Mouse (Mus musculus): Measurements from ENCODE around the gene Plcl1.

DNA sequence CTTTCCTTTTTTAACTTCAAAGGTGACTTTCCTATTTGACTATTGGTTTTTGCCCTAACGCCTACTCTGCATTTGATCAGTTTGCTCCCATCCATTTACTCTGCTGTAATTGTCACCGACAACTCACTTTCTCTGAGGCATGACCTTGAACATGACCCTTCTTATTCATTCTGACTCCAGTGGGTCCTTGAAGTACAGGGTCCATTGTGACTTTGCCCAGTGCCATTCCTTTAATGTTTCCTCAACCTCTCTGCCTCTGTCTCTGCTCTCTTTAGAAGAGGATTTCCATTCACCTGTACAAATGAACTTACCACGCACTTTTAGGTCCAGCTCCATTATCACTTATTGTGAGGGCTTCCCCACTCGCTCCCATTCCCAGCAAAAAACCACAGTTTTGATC is 199.7 kb downstream of the Plcl1 start:
- TF ChIP-seq POLR2A (IDR thresholded peaks at IDR 0.05; ENCODE audit: borderline replicate concordance, control insufficient read depth, low read depth, low read length): no peak
- TF ChIP-seq CTCF (IDR thresholded peaks at IDR 0.05; ENCODE audit: control insufficient read depth, insufficient read depth, low read length): no peak
